Mouse (Mus musculus) embryonic fibroblast, embryonic 13.5 days (primary cell): ENCODE results near the gene Pptc7.

Source experiments
- CTCF ChIP-seq: IDR thresholded peaks from 2 replicates; pipeline ENCODE4 v1.5.1; 2011; ENCODE audit warnings: mild to moderate bottlenecking, control low read depth, low read length, moderate library complexity, borderline replicate concordance; ENCODE audit not compliant: insufficient read depth
- POLR2A ChIP-seq: IDR thresholded peaks from 2 replicates; pipeline ENCODE4 v1.6.1; 2011; ENCODE audit warnings: low read depth, mild to moderate bottlenecking, control low read depth, low read length, moderate library complexity

GRCm38 (mm10) chr5:122327283-122327682, 43.1 kb downstream of the Pptc7 start:
- TF ChIP-seq POLR2A (no peak), CTCF (no peak)
